Mouse (Mus musculus): ENCODE measurements around the gene Ubl4b. TPM values are rescaled to one million over a fixed set of nuclear protein-coding genes. Genes with fewer than 3 reads are reported as not detected.

Gene Ubl4b
- total and polyA plus RNA-seq, 2 experiments from 2014 or later: not detected

- no peak for TF ChIP-seq CTCF (IDR thresholded peaks at IDR 0.05; ENCODE audit: low read depth)
- H3K9ac ChIP-seq: no peak overlapping the region
- H3K4me3 ChIP-seq (ENCODE audit: low read depth, low read length): peak overlapping the region; percentile 28
- H3K4me1 ChIP-seq (ENCODE audit: insufficient read depth): peaks cover 6% of the 10 kb centered on the region; the same call in 1 of the 2 replicates
- peaks cover 67% of the 10 kb centered on the region for H3K27me3 ChIP-seq (ENCODE audit: insufficient read depth, low read length)
- H3K27ac ChIP-seq (ENCODE audit: low read depth, low read length): no peak overlapping the region
- DNase-seq: no peak
- no peaks in the 10 kb centered on the region for H3K9me3 ChIP-seq (ENCODE audit: low read length)
- ATAC-seq: no peak; the same call in 1 of the 2 replicates
- under 1% methylated on average over 49 of the region's 50 CpGs for WGBS
- H3K4me2 ChIP-seq (ENCODE audit: low read depth): peak overlapping the region; percentile 47
- no peaks in the 10 kb centered on the region for H3K36me3 ChIP-seq (ENCODE audit: insufficient read depth)
These were observed 40.5 kb upstream of the Ubl4b start for GRCm38 (mm10) chr3:107595264-107595937.

- no peaks in the 10 kb centered on the region for H3K36me3 ChIP-seq (ENCODE audit: insufficient read depth)
- WGBS: 6% methylated on average over 40 of the region's 46 CpGs
- H3K4me1 ChIP-seq (ENCODE audit: insufficient read depth): peaks cover 6% of the 10 kb centered on the region; the same call in 1 of the 2 replicates
- H3K9me3 ChIP-seq (ENCODE audit: low read length): no peaks in the 10 kb centered on the region
- peak within 1 kb of the TSS; percentile 47 for H3K4me2 ChIP-seq (ENCODE audit: low read depth)
- ATAC-seq (peak; percentile 25; the same call in 1 of the 2 replicates), DNase-seq (no peak)
- peaks cover 63% of the 10 kb centered on the region for H3K27me3 ChIP-seq (ENCODE audit: insufficient read depth, low read length)
- peak within 1 kb of the TSS; percentile 28 for H3K4me3 ChIP-seq (ENCODE audit: low read depth, low read length)
- no peak within 1 kb of the TSS for H3K9ac ChIP-seq
- no peak within 1 kb of the TSS for H3K27ac ChIP-seq (ENCODE audit: low read depth, low read length)
- no peak for TF ChIP-seq CTCF (IDR thresholded peaks at IDR 0.05; ENCODE audit: low read depth)
These were observed 39.9 kb upstream of the Ubl4b start, which contains the start of gene Alx3 for GRCm38 (mm10) chr3:107594662-107595263. TSS of gene Alx3 (plus strand) at chr3:107595031.

GRCm38 (mm10) chr3:107593632-107594031 is 38.8 kb upstream of the Ubl4b start:
- Histone ChIP-seq H3K27me3 (ENCODE audit: insufficient read depth, low read length) (peaks cover 55% of the 10 kb centered on the region), H3K27ac (ENCODE audit: low read depth, low read length) (no peak overlapping the region), H3K4me1 (ENCODE audit: insufficient read depth) (peaks cover 6% of the 10 kb centered on the region; the same call in 1 of the 2 replicates), H3K4me2 (ENCODE audit: low read depth) (no peak overlapping the region), H3K9me3 (ENCODE audit: low read length) (no peaks in the 10 kb centered on the region), H3K4me3 (ENCODE audit: low read depth, low read length) (no peak overlapping the region), H3K36me3 (ENCODE audit: insufficient read depth) (no peaks in the 10 kb centered on the region), H3K9ac (no peak overlapping the region)
- no peak for DNase-seq
- no peak for TF ChIP-seq CTCF (IDR thresholded peaks at IDR 0.05; ENCODE audit: low read depth)
- ATAC-seq: no peak
- 60% methylated on average over 2 of the region's 2 CpGs for WGBS

DNA sequence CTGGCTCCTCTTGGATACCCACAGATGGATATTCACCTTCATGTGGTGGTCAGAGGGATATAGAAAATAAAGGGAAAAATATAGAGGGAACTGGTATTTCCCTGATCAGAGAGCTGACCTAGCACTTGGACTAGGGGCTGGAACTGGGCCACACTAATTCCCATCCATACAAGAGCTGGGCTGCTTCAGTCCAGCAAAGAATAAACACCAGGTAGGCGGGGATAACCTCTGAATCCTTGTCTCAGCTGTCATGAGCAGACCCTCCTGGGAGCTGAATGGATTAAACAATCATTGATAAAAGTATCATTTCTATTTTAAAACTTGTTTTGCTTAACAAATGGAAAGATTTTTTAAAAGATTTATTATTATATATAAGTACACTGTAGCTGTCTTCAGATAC is 36.7 kb upstream of the Ubl4b start:
- Histone ChIP-seq H3K4me3 (ENCODE audit: low read depth, low read length) (no peak overlapping the region), H3K36me3 (ENCODE audit: insufficient read depth) (no peaks in the 10 kb centered on the region), H3K4me1 (ENCODE audit: insufficient read depth) (peaks cover 6% of the 10 kb centered on the region; the same call in 1 of the 2 replicates), H3K9me3 (ENCODE audit: low read length) (no peaks in the 10 kb centered on the region), H3K27ac (ENCODE audit: low read depth, low read length) (no peak overlapping the region), H3K9ac (no peak overlapping the region), H3K4me2 (ENCODE audit: low read depth) (no peak overlapping the region), H3K27me3 (ENCODE audit: insufficient read depth, low read length) (peaks cover 41% of the 10 kb centered on the region)
- ATAC-seq: no peak
- no peak for DNase-seq
- TF ChIP-seq CTCF (IDR thresholded peaks at IDR 0.05; ENCODE audit: low read depth): no peak
- 50% methylated on average over 1 of the region's 1 CpGs for WGBS

- no peak for ATAC-seq
- Histone ChIP-seq H3K27ac (ENCODE audit: low read depth, low read length) (no peak overlapping the region), H3K36me3 (ENCODE audit: insufficient read depth) (no peaks in the 10 kb centered on the region), H3K4me1 (ENCODE audit: insufficient read depth) (peaks cover 7% of the 10 kb centered on the region; the same call in 1 of the 2 replicates), H3K4me3 (ENCODE audit: low read depth, low read length) (no peak overlapping the region), H3K4me2 (ENCODE audit: low read depth) (no peak overlapping the region), H3K9ac (no peak overlapping the region), H3K27me3 (ENCODE audit: insufficient read depth, low read length) (peaks cover 44% of the 10 kb centered on the region), H3K9me3 (ENCODE audit: low read length) (no peaks in the 10 kb centered on the region)
- no peak for TF ChIP-seq CTCF (IDR thresholded peaks at IDR 0.05; ENCODE audit: low read depth)
- DNase-seq: no peak
- WGBS: 71% methylated on average over 6 of the region's 6 CpGs
These were observed 31.6 kb upstream of the Ubl4b start for GRCm38 (mm10) chr3:107586504-107586903.

DNA sequence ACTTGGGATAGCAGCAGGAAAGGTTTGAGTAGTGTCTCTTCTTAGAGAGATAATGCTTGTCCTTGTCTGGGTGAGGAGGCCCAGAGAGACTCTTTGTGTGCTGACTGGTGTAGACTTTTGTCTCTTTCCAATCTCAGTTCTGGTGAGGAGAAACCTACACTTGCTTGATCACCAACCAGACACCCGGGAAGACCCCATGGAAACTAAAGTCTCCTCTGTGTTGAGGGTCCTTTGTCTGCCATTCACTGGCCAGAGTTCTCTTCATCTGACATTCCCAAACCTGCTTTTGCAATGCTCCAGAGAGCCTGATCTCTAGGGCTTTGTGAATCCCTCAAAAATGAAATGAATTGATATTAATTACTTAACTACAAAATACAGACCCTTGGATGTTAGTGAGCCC is 29.0 kb upstream of the Ubl4b start:
- ATAC-seq (no peak), DNase-seq (no peak)
- TF ChIP-seq CTCF (IDR thresholded peaks at IDR 0.05; ENCODE audit: low read depth): no peak
- no peaks in the 10 kb centered on the region for H3K36me3 ChIP-seq (ENCODE audit: insufficient read depth)
- H3K4me3 ChIP-seq (ENCODE audit: low read depth, low read length): no peak overlapping the region
- no peak overlapping the region for H3K27ac ChIP-seq (ENCODE audit: low read depth, low read length)
- no peak overlapping the region for H3K4me2 ChIP-seq (ENCODE audit: low read depth)
- no peak overlapping the region for H3K9ac ChIP-seq
- no peaks in the 10 kb centered on the region for H3K9me3 ChIP-seq (ENCODE audit: low read length)
- H3K27me3 ChIP-seq (ENCODE audit: insufficient read depth, low read length): peaks cover 57% of the 10 kb centered on the region
- WGBS: 4% methylated on average over 1 of the region's 1 CpGs
- peaks cover 7% of the 10 kb centered on the region; the same call in 1 of the 2 replicates for H3K4me1 ChIP-seq (ENCODE audit: insufficient read depth)

Measured in forebrain, postnatal 0 days (tissue).